Mouse (Mus musculus) heart, adult 18-20 months (tissue): ENCODE measurements around the gene Thbs2. TPM values are rescaled to one million over a fixed set of nuclear protein-coding genes. Genes with fewer than 3 reads are reported as not detected.
"Not testable (repeated sequence)": the region's sequence is repeated elsewhere in the genome, so short reads cannot be mapped to it uniquely, and the experiment has no call there.

Source experiments
- DNase-seq, 2 experiments: peaks; one replicate each; pipeline ENCODE4 v3.0.0; 2021 to 2022; ENCODE audit warnings: mixed read lengths in 1 of 2
- total RNA-seq, 2 experiments: library from RNA; stranded (reverse); gene quantifications; 2 replicates each; pipeline ENCODE4 v1.2.3; 2021

Thbs2 gene
- total RNA-seq, 2 experiments from 2014 or later = 11.1 to 11.2 TPM

DNA sequence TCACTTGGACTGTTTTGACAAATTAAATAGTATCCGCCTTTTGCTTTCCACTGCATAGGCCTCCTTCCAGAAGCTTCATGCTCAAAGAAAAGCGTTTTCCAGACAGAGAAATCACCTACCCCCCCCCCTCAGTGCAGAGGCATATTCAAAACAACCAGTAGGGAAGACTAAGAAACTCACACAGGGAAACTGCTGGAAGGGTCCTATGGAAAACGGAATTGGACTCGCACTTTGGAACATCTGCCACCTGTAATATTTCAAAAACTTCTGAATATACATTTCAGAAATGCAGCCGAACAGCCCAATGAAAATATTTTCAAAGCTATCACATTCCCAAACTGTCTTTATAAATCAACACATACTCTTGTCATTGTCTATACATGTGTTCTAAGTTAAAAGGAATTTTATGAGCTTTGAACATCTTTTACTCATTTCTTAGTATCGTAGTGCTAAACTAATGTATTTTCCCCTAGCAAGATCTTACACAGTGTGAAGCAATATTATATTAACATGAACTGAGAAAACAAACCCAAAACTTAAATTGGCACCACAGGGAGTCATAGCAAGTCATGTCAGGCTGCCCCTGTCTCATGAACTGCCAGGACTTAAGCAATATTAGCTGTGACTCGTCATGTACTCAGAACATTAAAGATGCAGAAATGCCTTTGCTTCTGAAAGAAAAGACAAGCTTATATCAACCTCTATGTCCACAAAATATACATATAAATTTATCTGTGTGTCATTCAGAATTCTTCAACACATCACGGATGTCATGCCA lies 58.3 kb downstream of the Thbs2 start:
- no peak for DNase-seq

- DNase-seq = no peak
Observed at GRCm38 (mm10) chr17:14628901-14629300, 65.1 kb downstream of the Thbs2 start.

DNA sequence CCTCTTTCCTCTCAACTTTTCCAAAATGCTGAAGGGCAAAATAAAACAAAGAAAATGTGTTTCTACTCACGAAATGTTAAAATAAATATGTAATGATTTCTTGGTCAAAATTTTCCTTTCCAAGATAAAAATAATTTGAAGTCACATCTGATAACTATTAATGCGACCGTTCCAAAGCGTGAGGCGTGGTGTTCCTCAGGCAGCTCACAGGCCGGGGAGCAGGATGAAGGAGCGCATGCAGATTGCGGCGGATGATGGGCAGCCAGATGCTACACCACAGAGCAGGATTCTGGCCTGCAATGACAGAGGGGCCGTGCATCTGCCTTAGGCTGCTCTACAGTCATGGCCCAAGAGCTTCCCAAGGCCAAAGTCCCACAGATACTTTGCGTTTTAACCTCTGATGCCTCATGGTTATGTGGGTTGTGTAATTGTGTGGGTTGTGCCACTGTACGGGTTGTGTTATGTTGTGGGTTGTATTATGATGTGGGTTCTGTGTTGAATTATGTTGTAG lies 66.2 kb downstream of the Thbs2 start:
- no peak for DNase-seq

GRCm38 (mm10) chr17:14624433-14624832 lies 69.6 kb downstream of the Thbs2 start:
- no peak for DNase-seq

DNA sequence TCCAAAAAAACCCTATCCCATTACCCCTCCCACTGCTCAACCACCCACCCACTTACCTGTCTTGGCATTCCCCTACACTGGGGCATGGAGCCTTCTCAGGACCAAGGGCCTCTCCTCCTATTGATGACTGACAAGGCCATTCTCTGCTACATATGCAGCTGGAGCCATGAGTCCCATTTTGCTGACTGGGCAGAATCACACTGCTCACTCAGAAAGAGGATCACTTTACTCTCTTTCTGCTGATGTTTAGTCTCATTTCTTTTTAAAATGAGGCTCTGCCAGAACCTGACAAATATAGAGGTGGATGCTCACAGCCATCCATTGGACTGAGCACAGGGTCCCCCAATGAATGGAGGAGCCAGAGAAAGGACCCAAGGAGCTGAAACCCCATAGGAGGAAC lies 73.0 kb downstream of the Thbs2 start:
- not testable (repeated sequence) for DNase-seq

DNA sequence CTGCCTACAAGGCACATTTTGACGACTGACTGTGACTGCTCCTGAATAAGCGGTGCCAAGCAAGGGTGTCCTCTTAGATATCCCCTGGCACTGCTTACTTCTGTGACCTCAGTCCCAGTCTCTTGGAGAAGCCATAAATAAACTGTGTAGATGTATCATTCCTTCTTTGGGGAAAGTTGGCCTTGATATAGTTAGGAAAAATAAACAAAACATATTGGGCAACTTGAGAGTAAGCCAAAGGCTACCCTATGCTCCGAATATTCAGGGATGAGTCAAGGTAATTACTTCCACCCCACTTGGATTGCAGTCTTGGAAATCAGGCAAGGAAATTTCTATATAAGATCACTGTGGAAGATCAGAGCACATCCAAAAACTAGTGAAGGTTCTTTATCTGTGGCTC lies 74.0 kb downstream of the Thbs2 start:
- no peak for DNase-seq

DNA sequence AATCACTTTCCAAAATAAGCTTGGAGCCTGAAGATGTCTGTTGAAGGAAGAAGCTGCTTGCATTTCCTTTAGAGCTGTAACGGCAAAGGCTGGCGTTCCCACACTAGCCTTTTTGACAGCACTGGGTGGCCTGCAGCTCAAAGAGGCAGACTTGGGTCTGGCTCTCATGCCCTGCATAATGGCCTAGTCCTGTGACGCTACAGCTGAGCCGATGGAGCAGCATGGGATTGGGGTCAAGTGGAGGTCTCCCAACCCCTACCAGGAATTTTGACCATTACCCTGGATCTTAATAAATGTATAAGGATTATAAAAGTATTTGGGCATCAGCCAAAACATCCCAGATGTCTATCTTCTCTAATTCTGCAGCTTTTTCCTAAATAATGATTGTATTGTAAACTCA lies 75.0 kb downstream of the Thbs2 start:
- no peak for DNase-seq

Other genes with a start within 250 kb of the Thbs2 start
- 1 to 10 TPM; 1.6 to 2.4 TPM for gene Wdr27, start 248.9 kb upstream of the Thbs2 start, total RNA-seq
- 10 to 100 TPM; 12.3 to 12.4 TPM for gene 1600012H06Rik, start 248.9 kb upstream of the Thbs2 start, total RNA-seq